Mouse (Mus musculus) embryo, embryonic 11.5 days (tissue): ENCODE data around the gene Lyg2.

Experiments
- DNase-seq: peaks from one replicate; pipeline ENCODE4 v3.0.0-alpha.2; 2012; ENCODE audit warnings: low read depth, low spot score

The Lyg2 gene

GRCm38 (mm10) chr1:37883411-37883810 lies 32.9 kb downstream of the Lyg2 start:
- no peak for DNase-seq

- no peak for DNase-seq
Observed at GRCm38 (mm10) chr1:37877736-37878460, 38.4 kb downstream of the Lyg2 start.

- DNase-seq = no peak
Observed at GRCm38 (mm10) chr1:37873157-37873556, 43.1 kb downstream of the Lyg2 start.

- DNase-seq = peak; percentile 62
Observed at GRCm38 (mm10) chr1:37872131-37873067, 43.9 kb downstream of the Lyg2 start.

GRCm38 (mm10) chr1:37871704-37872103 lies 44.6 kb downstream of the Lyg2 start, which contains the start of gene Lipt1:
Gene Lipt1, plus strand, starts transcription at chr1:37871738.
- DNase-seq = no peak

- no peak for DNase-seq
Observed at GRCm38 (mm10) chr1:37869362-37869761, 46.9 kb downstream of the Lyg2 start.

- DNase-seq = no peak
Observed at GRCm38 (mm10) chr1:37868640-37869039, 47.7 kb downstream of the Lyg2 start.

GRCm38 (mm10) chr1:37867684-37868322 lies 48.5 kb downstream of the Lyg2 start:
- no peak for DNase-seq

GRCm38 (mm10) chr1:37867056-37867455 lies 49.2 kb downstream of the Lyg2 start:
- no peak for DNase-seq

GRCm38 (mm10) chr1:37866286-37866685 lies 50.0 kb downstream of the Lyg2 start, which contains the start of gene Tsga10:
Gene Tsga10, minus strand, starts transcription at chr1:37866429.
- DNase-seq = no peak

GRCm38 (mm10) chr1:37865401-37866215 lies 50.7 kb downstream of the Lyg2 start:
- no peak for DNase-seq

- peak; percentile 98 for DNase-seq
Observed at GRCm38 (mm10) chr1:37864511-37865400, 51.5 kb downstream of the Lyg2 start.
